Mouse (Mus musculus) spleen, postnatal 4 days (tissue): ENCODE data around the gene Maats1.
A peak's percentile ranks its signal among the peaks of the same experiment; 100 is the strongest.
"Not testable (repeated sequence)": the region's sequence is repeated elsewhere in the genome, so short reads cannot be mapped to it uniquely, and the experiment has no call there.

Experiments
- DNase-seq, 2 experiments: peaks; one replicate each; pipeline ENCODE4 v3.0.0; 2022; ENCODE audit warnings: low spot score in 2 of 2

Gene Maats1

DNA sequence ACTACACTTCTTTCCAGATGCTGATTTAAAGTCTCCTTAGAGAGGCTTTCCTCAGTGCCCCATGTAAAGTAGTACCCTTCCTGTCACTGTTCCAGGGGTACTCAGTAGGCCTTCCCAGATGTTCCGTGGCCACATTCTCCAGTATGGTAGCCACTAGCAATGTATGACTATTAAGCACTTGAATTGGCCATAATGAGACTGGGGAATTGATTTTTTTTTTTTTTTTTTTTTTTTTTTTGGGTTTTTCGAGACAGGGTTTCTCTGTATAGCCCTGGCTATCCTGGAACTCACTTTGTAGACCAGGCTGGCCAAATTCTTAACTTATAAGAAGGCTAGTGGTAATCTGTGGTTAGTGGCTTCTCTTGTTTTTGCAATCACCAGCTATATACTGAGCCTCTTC lies 7.9 kb upstream of the Maats1 start:
- DNase-seq, result no peak

DNA sequence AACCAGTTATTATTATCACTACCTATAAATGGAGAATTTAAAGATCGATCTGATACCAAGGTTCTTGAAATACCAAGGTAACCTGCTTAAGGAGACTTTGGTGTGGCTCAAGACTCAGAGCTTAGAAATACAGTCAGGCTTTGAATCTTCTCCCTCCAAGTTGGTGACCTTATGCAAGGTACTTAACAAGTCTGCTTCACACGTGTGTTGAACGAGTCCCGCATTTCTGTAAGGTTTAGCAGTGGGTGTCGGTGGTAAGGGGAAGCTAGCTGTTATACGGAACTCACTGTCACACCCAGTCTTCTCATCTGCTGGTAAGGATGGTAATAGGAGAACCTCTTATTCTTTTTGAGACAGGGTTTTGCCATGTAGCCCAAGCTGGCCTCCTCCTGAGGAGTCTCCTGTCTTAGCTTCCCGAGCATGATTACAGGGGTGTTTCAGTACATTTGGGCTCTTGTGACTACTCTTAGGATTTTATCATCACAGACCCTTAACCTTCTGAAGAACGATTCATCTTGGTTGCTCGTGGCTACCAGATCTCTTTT lies 6.3 kb upstream of the Maats1 start:
- no peak for DNase-seq

DNA sequence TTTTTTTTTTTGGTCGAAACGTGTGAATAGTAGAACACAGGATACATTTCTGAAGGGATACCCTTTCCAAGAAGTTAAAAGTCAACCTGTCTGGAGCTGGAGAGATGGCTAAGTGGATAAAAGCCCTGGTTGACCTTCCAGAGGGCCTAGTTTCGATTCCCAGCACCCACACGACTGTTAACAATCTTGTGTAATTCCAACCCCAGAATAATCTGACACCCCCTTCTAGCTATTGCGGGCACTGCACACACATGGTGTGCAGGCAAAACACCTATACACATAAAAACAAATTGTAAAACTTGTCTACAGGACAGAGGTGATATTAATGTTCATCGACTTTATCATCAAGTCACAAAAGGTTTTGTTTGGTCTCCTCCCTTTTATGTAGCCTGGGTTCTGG lies 5.6 kb upstream of the Maats1 start:
- no peak for DNase-seq

DNA sequence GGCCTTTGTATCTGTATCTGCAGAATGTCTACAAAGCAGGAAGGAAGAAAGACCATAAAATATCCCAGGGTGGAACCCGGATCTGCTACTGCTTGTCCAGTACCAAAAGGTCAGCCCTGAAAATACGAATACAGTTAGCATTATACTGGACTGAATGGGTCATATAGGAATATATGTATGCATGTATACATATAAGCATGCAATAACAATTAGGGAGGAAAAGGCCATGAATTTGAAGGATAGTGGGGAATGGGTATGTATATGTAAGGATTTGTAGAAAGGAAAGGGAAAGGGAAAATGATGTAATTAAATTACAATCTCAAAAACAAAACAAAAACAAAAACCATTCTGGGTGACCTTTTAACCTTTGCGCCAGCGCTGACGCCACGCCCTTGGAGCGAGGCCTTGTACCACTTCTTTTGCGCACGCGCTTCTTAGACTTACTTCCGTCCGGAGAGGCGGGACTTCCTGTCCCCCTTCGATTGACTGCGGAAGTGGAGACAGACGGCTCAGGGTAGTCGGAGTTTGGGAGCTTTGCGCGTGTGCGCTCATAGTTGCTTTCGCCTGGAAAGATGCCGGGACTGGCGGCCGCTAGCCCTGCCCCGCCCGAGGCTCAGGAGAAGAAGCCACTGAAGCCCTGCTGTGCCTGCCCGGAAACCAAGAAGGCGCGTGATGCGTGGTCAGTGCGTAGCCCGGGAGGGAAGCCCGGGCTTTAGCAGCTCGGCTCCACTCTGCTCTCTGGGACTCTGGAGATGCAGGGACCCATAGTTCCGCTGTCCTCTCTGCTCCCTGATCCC lies 4.8 kb upstream of the Maats1 start, which contains the start of the genes Cox17 and Gm21987:
Gene Cox17, plus strand, starts transcription at position 463 of the 797 bp plus-strand sequence.
Gene Gm21987, plus strand, starts transcription at position 512 of the 797 bp plus-strand sequence.
- DNase-seq, result peak; percentile 90 to 93

DNA sequence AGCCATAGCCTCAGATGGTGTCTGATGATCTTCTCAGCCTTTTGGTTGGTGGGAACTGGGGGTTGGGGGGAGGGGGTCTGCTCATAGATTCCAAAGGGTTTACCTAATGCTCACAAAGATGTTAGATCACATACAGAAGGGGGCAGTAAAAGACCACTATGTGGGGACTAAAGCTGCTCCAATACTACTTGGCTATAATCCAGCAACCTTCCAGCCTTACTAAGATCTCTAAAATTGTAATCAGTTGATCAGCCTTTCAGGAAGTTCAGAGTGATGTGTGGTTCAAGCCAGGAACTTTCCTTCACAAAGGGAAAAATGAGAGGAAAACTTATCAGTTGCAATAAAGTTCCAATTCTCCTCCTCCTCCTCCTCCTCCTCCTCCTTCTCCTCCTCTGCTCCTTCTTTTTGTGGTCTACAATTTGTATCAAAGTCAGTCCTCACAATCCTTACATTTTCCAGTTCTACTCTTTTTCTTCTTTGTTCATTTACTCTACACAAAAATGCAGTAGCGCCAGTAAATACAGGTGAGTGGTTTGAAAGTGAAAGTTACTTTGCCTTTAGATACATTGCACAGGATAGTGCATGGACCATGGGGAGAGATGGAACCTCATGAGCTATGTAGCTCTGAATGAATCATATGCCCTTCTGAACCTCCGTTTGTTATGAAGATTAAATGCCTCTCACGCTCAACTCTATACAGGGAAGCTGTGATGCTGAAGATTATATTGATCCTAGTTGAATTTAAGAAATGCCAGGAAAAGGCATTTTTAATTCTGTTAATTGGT lies 3.2 kb upstream of the Maats1 start:
- no peak for DNase-seq

DNA sequence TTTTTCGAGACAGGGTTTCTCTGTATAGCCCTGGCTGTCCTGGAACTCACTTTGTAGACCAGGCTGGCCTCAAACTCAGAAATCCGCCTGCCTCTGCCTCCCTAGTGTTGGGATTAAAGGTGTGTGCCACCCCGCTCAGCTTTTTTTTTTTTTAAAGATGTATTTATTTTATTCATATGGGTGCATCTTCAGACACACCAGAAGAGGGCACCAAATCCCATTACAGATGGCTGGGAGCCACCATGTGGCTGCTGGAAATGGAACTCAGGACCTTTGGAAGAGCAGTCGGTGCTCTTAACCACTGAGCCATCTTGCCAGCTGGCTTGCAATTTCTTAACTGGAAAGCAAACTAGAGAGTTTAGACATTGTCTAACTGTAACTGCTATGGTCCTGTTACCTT lies 3.9 kb downstream of the Maats1 start:
- not testable (repeated sequence) for DNase-seq

DNA sequence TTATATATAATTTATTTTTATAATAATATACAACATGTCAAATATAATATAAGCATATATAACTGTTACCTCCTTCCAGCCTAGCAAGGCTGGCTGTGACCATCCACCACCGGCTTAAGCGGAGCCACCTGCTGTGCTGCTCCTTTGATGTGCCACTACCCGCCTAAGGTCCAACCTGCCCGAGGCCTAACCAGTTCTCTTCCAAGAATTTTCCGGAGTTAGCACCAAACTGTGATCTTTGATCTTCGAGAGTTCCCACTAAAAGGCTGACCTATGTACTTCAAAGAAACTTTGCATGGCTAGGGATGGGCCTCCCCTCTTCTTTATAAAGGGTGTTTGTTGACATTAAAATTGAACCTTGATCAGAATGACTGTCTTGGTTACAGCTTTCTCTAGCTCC lies 7.5 kb downstream of the Maats1 start:
- no peak for DNase-seq

DNA sequence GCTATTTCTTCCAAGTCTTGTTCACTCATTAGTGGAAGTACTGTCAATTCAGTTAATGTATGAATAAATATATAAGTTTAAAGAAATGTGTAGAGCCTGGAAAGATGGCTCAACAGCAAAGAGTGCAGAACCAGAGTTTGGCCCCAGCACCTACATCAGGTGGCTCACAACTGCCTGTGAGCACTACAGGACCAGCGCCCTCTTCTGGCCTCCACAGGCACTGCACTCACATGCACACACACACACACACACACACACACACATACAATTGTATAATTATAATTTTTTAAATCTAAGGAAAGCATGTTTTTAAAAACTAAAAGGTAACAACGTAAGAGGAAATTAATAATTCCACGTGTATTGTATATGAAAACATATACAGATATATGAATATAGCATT lies 12.6 kb downstream of the Maats1 start:
- no peak for DNase-seq

DNA sequence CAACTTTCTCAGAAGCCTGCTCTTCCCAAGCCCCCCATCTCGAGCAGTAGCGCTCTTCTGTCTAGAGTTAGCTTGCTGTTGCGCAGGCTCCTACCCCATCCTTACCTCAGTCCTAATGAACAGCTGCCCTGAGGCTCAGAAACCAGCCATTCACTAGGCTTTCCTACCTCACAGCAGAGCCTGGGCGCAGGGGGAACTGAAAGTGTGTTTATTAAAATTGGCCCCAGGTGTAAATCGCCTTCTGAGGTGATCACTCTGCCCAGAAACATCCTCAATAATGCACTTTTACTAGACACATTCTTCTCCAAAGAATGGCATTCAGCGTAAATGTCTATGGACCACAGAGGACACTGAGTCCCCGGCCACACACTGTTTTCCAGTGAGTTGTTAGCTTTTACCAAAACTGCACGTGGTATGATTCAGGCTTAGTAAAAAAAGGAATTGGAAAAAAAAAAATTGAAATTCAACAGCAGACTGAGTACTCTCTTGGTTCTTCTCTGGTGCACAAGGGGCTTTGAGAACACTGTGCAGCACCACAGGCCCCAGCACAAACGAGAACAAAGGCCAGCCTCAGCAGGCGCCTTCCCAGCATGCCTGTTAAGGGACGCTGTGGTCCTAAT lies 15.1 kb downstream of the Maats1 start:
- no peak for DNase-seq

DNA sequence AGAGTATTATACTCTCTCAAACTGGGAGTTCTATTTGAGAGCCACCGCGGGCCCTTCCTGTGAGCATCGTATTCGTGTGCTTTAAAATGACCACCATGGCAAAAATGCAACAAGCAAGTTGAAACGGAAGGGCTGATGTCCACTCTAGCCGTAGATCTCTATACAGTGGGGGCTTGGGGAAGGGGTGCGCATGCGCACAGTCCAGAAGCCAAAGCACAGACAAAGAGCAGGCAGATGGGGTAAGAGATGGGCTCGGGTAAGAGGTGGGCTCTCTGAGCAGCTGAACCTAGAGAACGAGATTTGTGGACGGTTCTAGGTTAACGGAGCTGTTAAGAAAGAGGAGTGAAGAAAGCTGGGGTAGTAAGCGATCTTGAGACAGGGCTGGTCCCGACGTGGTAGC lies 17.6 kb downstream of the Maats1 start:
- no peak for DNase-seq

DNA sequence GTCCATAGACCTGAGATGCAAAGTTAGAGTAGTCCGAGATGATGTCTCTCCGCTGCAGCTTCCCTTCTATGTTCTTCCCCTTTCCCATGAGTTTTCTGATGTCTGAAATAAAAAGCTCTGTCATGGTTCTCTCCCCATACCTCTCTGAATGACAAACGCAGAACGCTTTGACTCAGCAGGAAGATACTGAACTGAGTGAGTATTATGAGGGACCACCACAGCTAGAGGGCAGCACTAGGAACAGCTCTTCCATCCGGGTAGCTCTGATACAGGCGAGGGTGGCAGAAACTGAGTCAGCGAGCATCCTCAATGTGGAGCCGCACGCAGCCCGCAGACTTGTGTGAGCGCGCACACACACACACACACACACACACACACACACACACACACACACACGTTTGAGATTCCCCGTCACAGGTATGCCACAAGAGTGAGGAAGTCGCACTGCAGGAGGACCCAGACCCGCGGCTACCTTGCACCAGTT lies 20.4 kb downstream of the Maats1 start:
- DNase-seq, result peak; percentile 25 to 68

DNA sequence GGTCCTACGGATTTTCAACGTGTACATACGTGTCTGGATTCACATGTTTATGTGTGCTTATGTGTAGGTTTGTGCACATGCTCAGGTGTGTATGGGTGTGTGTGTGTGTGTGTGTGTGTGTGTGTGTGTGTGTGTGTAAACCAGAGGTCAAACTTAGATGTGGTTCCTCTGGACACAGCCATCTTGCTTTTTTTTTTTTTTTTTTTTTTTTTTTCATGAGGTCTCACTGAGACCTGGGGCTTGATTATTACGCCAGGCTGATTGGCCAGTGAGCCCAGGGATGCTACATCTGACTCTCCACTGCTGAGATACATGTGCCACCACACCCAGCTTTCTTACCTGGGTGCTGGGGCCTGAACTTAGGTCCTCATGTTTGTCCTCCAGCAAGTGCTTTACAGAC lies 22.9 kb downstream of the Maats1 start:
- DNase-seq, result no peak

DNA sequence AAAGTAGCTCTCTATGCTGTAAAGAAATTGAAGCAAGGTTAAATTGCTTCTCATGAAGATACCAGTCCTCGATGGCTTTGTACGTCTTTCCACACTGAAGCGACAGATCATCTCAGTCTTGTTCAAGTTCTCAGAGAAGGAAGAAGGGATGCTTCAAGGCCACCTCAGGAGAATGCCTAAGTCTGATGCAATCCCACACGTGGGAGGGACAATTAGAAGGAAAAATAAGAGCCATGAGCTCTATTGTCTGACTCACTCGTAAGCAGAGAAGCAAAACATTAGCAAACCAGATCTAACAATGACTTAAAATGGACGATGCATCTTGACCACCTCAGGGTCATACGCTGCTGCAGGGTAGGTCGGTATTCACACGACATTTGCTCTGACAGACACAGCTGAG lies 23.5 kb downstream of the Maats1 start:
- no peak for DNase-seq

DNA sequence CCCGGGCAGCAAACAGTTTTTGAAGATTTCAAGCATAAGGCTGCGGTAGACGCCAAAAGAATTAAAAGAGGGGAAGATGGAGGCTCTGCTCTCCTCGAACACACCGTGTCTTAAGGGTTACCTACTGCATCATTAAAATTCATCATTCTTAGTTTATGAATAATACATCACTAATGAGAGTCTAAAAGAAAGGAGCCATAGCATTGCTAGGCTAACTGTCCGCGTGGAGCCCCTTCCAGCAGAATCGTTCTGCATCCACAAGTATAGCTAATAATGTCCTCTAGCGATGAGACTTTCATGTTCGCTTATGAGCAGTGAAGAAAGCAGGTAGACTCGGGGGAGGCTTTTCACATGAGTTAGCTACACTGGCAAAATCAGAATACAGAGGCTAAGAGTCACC lies 33.7 kb downstream of the Maats1 start:
- no peak for DNase-seq

DNA sequence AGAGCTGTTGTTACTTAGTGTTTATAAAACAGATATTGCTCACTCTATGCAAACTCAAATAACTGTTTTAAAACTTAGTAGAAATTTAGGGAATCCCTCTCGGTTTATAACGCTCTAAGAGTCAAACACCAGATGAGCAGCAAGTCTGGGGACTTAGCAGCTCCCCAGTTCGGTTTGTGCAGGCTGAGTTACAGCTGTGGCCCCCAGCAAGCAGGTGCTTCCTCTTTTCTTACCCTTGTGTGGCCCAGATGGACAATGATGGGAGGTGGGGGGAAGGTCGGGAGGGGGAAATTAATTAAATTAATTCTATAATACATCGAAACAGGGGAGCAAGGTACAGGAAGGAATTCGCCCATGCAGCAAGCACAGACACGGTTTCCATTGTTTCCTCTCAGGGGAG lies 34.3 kb downstream of the Maats1 start:
- no peak for DNase-seq

DNA sequence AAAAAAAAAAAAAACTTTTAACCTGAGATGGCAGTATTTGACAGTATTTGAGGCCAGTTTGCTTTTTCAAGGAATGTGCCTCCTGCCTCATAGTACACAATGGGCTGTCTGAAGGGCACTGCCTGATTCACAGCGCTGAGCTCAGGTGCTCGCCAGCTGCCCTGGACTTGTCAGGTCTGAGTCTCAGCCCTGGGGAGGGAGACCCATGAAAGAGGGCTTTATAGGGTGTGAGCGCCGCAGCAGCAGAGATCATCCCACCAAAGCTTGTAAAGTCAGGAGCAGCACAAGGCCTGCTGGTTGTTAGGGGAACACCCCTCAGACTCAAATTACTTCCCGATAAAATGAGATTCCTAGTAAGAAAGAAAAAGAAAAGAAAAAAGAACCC lies 34.7 kb downstream of the Maats1 start:
- no peak for DNase-seq

DNA sequence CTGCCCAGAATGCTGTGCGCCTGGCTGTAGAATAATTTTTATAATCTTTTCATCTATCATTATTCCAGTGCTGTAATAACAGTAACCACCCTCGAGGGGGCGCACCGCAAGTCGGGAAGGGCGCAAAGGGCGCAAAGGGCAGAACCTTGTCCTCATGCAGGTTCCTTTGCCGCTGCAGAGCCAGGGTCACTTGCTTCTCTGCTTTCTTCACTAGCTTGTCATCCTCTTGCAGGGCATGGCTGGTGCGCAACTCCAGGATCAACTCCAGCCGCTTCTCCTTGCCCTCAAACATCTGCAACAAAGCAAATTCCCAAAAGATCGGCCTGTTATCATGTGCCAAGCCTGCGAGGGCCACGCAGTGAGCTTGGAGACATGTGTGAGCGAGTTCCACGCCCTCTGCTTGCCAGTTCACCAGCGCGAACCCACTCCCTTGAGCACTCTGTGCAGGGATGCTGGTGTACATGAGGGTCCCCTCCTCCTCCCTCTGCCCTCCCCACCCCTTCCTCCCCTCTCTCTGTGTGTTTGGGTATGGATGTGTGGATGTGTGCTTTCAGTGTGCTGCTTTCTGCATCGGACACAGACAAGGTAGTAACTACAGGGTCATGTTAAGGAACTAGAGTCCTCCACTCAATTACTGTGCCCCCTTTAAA lies 35.2 kb downstream of the Maats1 start:
- peak; percentile 20 to 70 for DNase-seq

DNA sequence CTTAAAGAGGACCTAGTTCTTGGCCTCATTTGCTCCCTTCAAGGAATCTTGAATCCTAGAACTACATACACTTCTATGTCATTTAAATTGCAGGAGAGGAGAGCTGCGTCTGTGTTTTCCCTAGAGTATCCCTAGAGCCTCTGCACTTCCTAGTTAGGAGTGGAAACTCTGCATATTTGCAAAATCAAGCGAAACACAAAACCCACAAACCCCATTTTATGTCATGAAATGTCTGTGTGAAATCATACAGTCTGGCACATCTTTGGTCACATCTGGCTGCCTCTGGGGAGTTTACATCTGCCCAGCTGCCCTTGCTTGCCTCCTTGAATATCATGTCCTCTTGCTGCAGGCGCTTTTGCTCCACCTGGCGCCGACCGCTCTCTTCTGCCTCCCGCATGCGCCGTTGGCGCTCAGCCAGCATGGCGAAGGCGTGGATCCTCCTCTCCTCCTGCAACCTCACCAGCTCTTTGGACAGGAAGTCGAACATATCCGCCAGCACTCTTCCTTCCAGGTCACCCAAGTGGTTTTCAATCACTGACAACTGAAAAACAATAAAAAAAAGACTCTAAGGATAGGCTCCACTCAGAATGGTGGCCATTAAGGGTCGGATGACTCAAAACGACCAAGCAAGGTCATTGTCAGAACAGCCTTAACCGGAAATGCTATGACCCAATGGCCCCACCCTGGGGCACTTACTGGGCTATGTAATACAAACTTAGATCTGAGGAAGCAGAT lies 37.3 kb downstream of the Maats1 start:
- DNase-seq, result no peak

DNA sequence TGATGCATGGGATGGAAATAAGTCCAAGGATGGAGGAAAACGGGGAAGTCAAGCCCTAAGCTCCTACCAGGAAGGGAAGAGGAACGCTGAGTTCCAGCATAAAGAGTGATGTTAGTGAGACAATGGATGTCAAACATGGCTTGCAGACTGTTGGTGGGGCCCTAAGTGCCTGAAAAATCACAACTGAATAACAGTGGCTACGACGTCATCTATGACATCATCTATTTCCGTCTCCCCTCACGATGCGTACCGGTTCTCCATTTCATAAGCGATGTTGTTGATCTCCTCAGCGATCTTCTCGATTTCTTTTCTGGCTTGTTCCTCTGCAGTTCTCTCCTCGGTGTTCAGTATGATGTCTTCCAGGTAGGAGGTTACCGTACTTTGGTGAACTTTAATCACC lies 39.6 kb downstream of the Maats1 start:
- no peak for DNase-seq

DNA sequence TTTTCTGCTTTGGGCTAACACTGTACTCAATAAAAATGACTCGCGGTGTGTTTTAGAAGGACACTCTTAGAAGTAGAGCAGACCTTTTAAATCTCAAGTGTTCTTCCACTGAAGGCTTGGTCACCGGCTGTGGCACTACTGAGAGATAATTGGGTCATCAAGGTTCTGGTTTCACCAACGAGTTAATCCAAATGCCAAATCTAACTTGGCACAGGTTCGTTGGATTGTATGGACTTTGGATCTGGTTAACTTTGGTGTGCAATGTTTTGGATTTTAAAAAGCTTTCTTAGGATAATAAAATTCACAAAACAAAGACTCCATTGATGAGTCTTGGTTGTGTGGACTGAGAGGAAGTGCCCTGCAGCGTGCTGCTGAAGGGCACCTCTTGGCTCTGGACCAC lies 43.5 kb downstream of the Maats1 start:
- DNase-seq, result no peak

DNA sequence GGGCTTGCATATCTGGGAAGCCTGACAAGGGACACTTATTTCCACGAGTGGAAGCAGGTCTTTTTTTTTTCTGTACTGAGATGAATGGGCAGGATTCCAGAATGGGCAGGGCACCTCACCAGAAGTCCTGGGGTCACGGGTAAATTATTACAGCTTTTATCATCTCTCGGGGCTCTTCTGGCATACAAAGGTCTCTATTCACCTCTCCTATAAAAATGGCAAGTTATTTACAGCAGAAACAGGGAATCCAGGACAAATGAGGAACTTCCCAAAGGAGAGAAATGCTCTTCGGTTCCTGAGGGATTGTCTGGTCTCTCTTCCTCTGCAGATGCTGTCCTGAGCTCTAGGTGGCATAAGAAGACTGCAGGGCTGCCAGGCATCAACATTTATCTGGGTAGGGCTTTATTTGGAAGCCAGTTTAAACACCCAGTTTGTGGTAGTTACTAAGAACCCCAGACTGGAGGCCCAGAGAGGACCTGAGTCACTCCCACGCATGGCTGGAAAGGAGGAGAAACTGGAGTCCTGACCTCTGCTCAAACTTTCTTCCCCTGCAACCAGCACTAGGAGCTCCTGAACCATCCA lies 46.5 kb downstream of the Maats1 start:
- DNase-seq, result no peak
